Mouse (Mus musculus) ES-Bruce4 (cell line): ENCODE measurements around the gene Satl1. TPM values are rescaled to one million over a fixed set of nuclear protein-coding genes. Genes with fewer than 3 reads are reported as not detected.
A peak's percentile ranks its signal among the peaks of the same experiment; 100 is the strongest.

Source experiments
- H3K27ac ChIP-seq: 2 replicates; pipeline ENCODE4 v1.5.1; 2012; ENCODE audit warnings: low read length, inconsistent platforms; ENCODE audit not compliant: insufficient read depth
- H3K27me3 ChIP-seq: 2 replicates; pipeline ENCODE4 v1.6.1; 2012; ENCODE audit warnings: mild to moderate bottlenecking, low read length, inconsistent platforms; ENCODE audit not compliant: control insufficient read depth, poor library complexity, insufficient read depth, severe bottlenecking
- H3K36me3 ChIP-seq: 2 replicates; pipeline ENCODE4 v1.6.1; 2012; ENCODE audit warnings: inconsistent platforms, mild to moderate bottlenecking, low read length, moderate library complexity; ENCODE audit not compliant: control insufficient read depth, poor library complexity, insufficient read depth, severe bottlenecking
- H3K4me1 ChIP-seq: one replicate; pipeline ENCODE4 v1.8.1; 2011; ENCODE audit warnings: low read length; ENCODE audit not compliant: control insufficient read depth, insufficient read depth
- H3K4me3 ChIP-seq: 2 replicates; pipeline ENCODE4 v1.5.1; 2011; ENCODE audit warnings: low read depth, mild to moderate bottlenecking, low read length
- H3K9ac ChIP-seq: 2 replicates; pipeline ENCODE4 v1.6.1; 2012; ENCODE audit warnings: low read depth, mild to moderate bottlenecking, inconsistent platforms; ENCODE audit not compliant: poor library complexity, severe bottlenecking
- H3K9me3 ChIP-seq: replicated peaks from 2 replicates; pipeline ENCODE4 v1.6.1; 2012; ENCODE audit warnings: mild to moderate bottlenecking, low read length, inconsistent platforms; ENCODE audit not compliant: control insufficient read depth, poor library complexity, insufficient read depth, severe bottlenecking
- CTCF ChIP-seq: IDR thresholded peaks from one replicate; pipeline ENCODE4 v1.8.1; 2011; ENCODE audit warnings: low read depth, low read length
- EP300 ChIP-seq: IDR thresholded peaks from 2 replicates; pipeline ENCODE4 v1.6.1; 2011; ENCODE audit warnings: low read depth, low read length; ENCODE audit not compliant: insufficient read depth
- POLR2A ChIP-seq: IDR thresholded peaks from one replicate; pipeline ENCODE4 v1.8.1; 2011; ENCODE audit warnings: low read length; ENCODE audit not compliant: insufficient read depth
- polyA plus RNA-seq: library from polyadenylated mRNA; stranded (reverse); fragments of >200 nt; gene quantifications from 2 replicates; pipeline ENCODE4 v1.2.4, GENCODE M21; 2011; ENCODE audit warnings: low read depth; ENCODE audit not compliant: missing spikeins, insufficient read depth, insufficient read length

The Satl1 gene
- polyA plus RNA-seq, 1 experiment = not detected

- Histone ChIP-seq H3K4me3 (no peak overlapping the region), H3K27me3 (no peaks in the 10 kb centered on the region), H3K4me1 (no peaks in the 10 kb centered on the region), H3K27ac (no peak overlapping the region), H3K9ac (no peak overlapping the region), H3K9me3 (no peaks in the 10 kb centered on the region), H3K36me3 (no peaks in the 10 kb centered on the region)
- TF ChIP-seq CTCF (peak; percentile 30), EP300 (no peak)
These were observed 38.2 kb downstream of the Satl1 start for GRCm38 (mm10) chrX:112368426-112368825.

- Histone ChIP-seq H3K27ac (no peak overlapping the region), H3K27me3 (no peaks in the 10 kb centered on the region), H3K4me3 (no peak overlapping the region), H3K4me1 (no peaks in the 10 kb centered on the region), H3K9ac (no peak overlapping the region), H3K9me3 (no peaks in the 10 kb centered on the region), H3K36me3 (no peaks in the 10 kb centered on the region)
- no peak for TF ChIP-seq CTCF
- no peak for TF ChIP-seq POLR2A
- no peak for TF ChIP-seq EP300
These were observed 58.2 kb downstream of the Satl1 start for GRCm38 (mm10) chrX:112348395-112348791.

GRCm38 (mm10) chrX:112347467-112348394, 58.8 kb downstream of the Satl1 start:
- H3K4me1 ChIP-seq = no peaks in the 10 kb centered on the region
- H3K36me3 ChIP-seq = no peaks in the 10 kb centered on the region
- no peak overlapping the region for H3K9ac ChIP-seq
- H3K27ac ChIP-seq = no peak overlapping the region
- no peak for TF ChIP-seq CTCF
- TF ChIP-seq POLR2A = no peak
- TF ChIP-seq EP300 = no peak
- no peak overlapping the region for H3K4me3 ChIP-seq
- H3K27me3 ChIP-seq = no peaks in the 10 kb centered on the region
- H3K9me3 ChIP-seq = no peaks in the 10 kb centered on the region

- no peaks in the 10 kb centered on the region for H3K4me1 ChIP-seq
- no peaks in the 10 kb centered on the region for H3K9me3 ChIP-seq
- no peak overlapping the region for H3K4me3 ChIP-seq
- H3K27me3 ChIP-seq = no peaks in the 10 kb centered on the region
- no peak overlapping the region for H3K9ac ChIP-seq
- H3K36me3 ChIP-seq = no peaks in the 10 kb centered on the region
- H3K27ac ChIP-seq = no peak overlapping the region
- TF ChIP-seq EP300 (no peak), POLR2A (no peak), CTCF (no peak)
These were observed 67.1 kb downstream of the Satl1 start for GRCm38 (mm10) chrX:112339486-112339885.

Other genes with a start within 250 kb of the Satl1 start
- gene 4933403O08Rik, start 167.7 kb downstream of the Satl1 start, polyA plus RNA-seq = not detected in 2 replicates
- 40.7 and 42.7 TPM in 2 replicates for gene Apool, start 95.4 kb downstream of the Satl1 start, polyA plus RNA-seq
- gene 2010106E10Rik, start 88.5 kb upstream of the Satl1 start, polyA plus RNA-seq = not detected in 2 replicates
- 0.73 and 1.5 TPM in 2 replicates for gene Zfp711, start 193.7 kb upstream of the Satl1 start, polyA plus RNA-seq